Mouse (Mus musculus): Measurements from ENCODE around the gene Agpat4.

- TF ChIP-seq CHD2 (IDR thresholded peaks at IDR 0.05; ENCODE audit: low read depth, low read length) (no peak), ZNF384 (IDR thresholded peaks at IDR 0.05; ENCODE audit: low read depth, low read length) (no peak)
These were observed 8.6 kb downstream of the Agpat4 start for GRCm38 (mm10) chr17:12127056-12127455.

All from ES-E14 (cell line).